Mouse (Mus musculus): ENCODE measurements at regions not wholly inside any gene's neighbourhood (a gene's known extent, or its start where the extent isn't known, plus 50 kb on each side); places are given as distances from the start of the nearest gene placed in this dataset.

DNA sequence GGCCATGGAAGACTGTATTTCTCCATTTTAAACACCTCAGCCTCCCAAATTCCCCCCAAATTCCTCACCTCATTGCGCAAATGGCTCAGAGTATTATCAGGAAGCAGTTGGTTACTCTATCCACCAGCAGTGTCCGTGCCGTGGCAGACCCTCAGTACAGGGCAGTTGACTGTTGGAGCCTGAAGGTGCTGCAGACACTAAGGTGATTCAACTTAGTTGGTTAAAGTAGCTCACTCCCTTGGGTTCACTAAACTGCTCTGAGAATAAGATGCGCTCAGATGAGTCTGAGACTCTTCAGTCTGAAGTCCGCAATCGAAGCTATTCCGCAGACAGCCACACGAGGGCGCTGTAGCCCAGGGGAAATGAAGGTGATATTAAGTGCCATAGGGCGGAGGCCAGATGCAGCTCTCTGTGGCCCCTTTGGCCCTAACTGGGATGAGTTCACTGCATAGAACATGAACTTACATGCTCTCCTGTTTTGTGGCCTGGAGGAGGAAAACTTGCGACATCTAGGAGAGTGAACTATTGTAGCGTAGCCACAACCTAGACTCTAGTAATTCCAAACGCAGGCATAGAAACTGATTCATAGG lies 62.9 kb downstream of the Amer3 start:
- DNase-seq (ENCODE audit: low spot score in 2 of 2) = peak; percentile 48 to 54

DNA sequence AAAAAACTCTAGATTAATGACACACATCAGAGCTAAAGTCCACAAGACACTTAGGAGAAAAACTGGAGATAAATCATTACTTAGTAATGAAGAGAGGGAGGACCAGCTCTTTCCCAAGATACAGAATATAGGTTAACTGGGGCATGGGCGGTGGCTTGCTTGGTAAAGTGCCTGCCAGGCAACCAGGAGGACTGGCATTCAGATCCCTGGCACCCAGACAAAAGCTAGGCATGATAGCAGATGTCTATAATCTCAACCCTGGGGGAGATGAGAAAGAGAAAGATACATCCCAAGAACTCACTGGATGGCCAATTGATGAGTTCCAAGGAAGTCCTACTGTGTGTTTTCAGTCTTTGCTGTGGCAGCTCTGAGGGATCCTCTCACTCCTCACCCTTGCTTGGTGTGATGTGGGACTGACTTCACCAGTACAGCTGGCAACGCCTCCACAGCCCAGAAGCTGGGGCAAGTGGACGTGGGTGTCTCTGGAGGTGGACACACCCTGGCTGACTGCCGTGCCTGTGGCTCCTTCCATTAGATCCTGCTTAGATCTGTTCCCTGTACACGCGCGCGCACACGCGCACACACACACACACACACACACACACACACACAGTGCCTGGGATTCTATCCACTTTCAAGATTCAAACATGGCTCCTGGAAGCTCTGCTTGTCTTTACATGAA lies 74.6 kb downstream of the Amer3 start:
- DNase-seq (ENCODE audit: low spot score in 2 of 2) = no peak

DNA sequence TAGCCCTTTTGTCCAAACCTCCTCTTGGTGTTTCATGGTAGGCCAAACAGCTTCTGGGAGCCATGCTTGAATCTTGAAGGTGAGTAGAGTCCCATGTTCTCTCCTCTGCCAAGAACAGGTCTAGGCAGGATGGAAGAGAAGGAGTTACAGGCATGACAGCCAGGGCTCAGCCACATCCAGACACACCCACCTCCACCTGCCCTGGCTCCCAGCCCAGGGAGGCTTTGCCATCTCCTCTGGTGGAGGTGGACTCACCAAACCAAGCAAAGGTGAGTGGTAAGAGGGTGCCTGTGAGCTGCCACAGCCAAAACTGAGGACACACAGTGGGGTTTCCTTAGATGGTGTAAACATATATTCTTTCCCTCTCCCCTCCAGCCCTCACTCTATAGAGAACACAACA lies 78.0 kb downstream of the Amer3 start:
- DNase-seq (ENCODE audit: low spot score in 2 of 2) = no peak

DNA sequence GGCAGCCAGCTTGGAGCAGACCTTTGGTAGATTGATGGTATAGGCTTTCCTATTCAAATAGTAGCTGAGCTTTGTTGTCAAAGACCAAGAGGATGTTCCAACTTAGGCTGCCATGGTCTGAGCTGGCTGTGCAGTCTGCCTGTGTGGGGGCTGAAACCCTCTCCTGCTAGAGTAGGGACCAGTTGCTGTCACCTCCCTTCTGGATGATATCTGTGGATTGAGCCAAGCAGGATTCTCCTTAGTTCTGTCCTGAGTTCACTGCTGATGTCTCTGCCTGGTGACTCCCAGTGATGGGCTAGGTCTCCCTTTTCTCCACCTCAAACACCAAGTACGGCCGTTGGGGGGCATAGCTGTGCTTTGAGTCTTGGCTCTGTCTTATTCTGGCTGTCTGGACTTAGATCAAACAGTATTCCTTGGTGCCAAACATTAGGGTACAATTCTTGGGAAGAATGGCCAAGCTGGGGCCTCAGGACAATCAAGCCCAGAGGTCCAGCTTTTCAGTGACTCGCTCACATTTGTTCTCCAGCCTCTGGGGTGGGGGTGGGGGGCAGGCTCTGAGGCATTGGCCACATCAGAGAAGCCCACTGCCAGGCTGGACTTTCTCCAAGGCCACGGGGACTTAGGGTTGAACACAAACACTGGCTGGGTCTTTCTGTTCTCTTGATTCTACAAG lies 84.6 kb downstream of the Amer3 start:
- no peak for DNase-seq (ENCODE audit: low spot score in 2 of 2)

DNA sequence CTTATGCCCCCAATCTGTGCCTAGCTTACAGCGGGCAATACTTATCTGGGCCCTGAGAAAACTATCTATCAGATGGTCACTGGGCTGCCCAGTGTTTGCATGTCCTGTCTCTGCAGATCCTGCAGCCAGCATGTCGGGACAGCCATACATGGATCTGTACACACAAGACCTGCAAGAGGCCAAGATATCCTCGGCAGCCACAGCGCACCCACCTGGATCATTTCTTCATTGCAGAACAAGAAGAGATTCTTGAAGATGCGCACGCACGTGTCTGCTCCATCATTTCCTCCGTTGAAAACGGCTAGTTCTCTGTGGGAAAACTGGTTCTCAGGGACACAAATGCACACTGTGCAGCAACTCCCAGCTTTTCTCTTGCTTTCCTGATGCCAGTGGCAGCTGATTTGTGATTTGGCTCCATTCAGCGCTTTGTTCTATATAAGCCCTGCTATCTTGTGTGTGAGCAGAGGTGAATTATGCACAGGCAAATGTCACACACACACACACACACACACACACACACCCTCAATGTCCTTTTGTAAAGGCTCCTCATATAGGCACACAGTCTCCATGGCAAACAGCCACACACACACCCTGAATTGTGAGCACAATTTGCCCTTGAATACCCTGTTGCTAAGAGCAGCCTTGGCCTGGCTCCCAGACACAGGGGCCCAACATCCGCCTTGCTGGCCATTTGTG lies 85.5 kb downstream of the Amer3 start:
- peak; percentile 18 to 19 for DNase-seq (ENCODE audit: low spot score in 2 of 2)

DNA sequence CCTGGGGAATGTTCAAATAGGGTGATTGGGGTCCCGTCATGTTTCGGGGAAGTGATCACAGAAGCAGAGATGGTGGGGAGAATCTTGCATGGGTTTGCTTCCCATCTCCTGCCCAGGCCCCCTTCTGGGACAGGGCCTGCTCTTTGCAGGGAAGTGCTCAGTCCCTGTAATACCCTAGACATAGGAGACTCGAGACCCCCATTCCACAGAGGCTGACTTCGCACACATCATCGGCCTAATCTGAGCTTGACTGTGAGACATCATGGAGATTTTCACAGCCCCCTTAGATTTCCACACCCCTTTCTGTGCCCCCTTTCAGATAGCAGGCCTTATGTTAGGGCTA lies 86.0 kb downstream of the Amer3 start:
- no peak for DNase-seq (ENCODE audit: low spot score in 2 of 2)

DNA sequence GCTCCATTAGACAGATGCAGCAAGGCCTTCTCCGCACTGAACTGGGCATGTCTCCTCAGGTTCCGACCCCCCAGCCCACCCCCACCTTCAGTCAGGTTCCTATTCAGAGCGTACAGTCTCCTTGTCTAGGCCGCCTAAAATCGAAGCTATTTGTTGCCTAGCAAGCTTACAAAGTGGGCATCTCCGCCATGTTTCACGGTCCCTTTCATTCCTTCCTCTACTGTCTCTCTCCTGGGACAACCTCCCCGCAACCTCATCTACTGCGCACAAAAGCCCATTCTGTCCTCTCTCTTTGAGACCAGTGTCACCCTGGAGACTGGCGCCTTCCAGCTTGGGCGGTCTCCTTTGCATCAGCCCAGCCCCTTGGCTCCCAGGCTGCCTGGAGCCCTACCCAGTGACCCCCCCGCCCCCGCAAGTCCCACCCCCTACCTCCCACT lies 86.8 kb downstream of the Amer3 start:
- DNase-seq (ENCODE audit: low spot score in 2 of 2) = no peak

DNA sequence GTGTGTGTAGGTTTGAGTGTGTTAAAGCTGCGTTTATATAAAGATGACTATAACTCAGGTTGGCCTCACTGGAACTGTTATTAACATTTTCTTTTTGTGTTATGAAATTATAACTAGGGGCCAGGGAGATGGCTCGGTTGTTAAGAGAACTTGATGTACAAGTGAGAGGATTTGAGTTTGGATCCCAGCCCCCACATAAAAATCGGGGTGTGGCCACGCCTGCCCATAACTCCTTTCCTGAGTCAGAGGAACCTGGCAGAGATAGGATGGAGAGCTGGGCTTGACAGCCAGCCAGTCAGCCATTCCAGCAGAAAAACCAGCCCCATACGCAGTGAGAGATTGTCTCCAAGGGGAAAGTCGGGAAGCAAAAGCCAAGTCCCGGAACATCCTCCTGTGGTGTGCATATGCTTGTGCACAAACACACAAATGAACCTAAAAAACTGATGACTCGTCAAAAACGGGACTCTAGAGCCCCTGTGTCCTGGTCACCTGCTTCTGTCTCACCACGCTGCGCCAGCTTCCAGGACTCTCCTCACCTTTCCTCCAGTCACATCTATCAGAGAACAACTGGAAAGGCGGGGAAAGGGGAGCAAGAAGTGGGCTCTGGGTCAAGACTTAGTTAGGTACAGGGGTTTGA lies 97.8 kb downstream of the Amer3 start:
- no peak for DNase-seq (ENCODE audit: low spot score in 2 of 2)

DNA sequence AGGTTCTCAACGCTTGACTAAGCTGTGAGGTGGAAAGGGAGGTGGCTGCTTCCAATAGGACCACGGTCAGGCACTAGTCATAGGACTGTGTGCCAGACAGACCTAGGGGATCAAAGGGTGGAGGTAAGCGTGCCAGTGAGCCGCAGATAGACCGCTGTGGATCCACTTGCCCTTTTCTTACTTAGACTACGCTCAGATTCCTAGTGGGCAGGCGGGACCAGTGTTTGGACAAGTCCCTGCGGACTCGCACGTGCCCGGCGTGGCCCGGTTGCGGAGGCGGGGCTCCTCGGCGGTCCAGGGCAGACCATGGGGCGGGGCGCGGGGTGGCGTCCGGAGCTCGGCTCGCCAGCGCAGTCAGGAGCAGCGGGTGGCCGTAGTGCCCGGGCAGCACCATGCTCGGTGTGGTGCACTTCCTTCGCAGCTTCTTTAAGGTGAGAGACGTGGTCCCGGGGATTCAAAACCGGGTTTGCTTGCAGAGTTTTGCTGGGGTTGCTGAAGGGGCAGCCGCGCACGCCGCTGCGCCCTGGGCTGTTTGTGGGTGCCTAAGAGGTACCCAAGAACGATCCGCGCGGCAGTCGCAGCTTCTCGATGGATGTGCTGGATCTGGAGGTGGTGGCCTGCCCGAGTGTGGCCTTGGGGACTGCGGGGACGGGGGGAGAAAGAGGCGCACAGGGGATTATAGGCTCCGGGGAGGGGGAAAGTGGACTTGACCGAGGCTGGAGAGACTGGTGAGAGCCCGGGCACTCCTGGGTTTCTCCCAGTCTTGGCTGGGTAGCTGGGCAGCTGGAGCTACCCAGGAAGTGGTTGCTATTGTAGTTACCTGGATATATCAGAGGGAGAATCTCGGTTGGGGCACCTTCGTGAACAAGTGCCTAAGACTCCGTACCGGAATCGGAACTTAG lies 98.6 kb downstream of the Amer3 start:
- DNase-seq (ENCODE audit: low spot score in 2 of 2) = peak in 1 of 2 experiments; percentile 28

DNA sequence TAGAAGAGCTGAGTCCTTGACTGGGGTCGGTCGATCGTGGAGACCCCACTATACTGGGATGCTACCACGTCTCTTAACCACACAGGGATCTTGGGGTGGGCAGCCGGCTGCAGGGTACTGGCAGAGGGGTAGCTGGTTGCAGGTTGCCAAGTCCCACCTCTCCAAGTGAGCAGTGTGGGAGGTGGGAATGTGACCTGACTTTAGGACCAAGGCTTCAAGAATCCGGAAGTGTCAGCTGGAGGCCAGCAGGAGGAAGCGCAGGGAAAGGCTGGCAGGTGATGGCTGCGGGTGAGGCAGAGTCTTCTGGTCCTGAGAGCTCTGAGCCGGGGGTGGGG lies 99.2 kb downstream of the Amer3 start:
- no peak for DNase-seq (ENCODE audit: low spot score in 2 of 2)

DNA sequence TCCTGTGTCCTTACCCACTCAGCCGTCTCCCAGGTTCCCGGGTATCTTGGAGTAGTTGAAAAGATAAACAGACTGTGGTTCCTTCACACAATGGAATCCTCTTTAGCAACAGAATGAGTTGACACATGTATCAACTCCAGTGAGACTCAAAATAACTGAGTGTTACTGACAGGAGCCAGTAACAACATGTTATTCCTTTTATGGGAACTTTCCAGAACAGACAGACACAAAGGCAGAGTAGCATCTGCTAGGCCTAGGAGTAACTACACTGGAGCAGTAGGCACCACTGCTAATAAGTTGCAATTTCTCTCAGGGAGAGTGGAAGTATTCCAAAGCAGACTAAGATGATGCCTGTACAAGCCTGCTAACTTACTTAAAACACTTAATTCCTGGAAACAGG lies 107.1 kb downstream of the Amer3 start:
- DNase-seq (ENCODE audit: low spot score in 2 of 2) = no peak

DNA sequence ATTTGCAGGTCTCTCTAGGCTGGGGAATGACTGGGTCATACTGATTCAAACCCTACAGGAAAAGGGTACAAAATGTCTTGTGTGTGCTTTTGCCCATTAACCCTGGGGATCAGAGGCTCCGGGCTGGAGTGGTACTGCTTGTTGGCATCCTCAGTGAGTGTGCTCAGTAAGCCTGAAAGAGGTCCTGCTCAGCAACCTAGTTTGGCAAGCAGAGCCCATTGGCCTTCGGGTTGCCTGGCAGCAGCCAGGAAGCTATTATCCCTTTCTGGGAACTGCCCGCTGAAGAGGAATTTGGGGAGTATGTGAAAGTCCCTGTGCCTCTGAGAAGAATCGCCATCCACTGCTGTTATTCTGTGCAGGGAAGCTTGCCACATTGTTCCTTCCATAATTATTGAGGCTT lies 117.1 kb downstream of the Amer3 start:
- no peak for DNase-seq (ENCODE audit: low spot score in 2 of 2)

DNA sequence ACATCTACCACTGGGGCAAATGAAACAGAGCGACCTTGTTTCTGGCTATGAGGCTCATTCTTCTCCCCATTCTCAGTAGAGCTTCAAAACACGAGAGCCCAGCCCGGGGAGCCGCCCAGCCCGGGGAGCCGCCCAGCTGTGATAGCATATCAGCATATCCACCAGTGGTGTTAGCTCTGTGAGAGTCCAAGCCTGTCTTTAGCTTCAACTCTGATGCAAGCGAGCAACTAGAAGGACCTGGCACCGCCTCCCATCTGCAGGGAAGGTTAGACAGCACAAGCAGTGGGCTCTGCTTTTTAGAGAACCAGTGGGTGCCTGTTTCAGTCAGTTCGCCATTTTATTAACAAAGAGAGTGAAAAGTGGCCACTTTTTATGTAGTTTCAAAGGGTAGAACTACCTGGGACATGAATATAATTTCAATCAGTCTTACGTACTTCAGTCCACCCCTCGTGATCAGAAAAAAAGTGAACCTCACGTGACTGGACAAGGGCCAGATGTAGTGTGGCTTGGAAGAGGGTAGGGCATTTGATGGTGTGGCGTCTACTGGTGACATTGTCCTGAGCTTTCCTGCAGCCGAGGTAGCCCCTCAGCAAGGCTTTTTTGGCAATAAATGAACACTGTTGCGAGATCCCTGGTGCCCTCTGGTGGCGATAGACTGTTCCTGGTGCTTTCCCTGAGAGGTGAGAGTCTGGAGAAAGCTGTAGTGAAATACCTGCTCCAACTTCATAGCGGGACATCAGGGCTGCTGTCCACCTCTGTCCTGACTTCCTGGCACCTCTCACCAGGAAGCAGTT lies 121.0 kb downstream of the Amer3 start:
- peak; percentile 35 to 38 for DNase-seq (ENCODE audit: low spot score in 2 of 2)

DNA sequence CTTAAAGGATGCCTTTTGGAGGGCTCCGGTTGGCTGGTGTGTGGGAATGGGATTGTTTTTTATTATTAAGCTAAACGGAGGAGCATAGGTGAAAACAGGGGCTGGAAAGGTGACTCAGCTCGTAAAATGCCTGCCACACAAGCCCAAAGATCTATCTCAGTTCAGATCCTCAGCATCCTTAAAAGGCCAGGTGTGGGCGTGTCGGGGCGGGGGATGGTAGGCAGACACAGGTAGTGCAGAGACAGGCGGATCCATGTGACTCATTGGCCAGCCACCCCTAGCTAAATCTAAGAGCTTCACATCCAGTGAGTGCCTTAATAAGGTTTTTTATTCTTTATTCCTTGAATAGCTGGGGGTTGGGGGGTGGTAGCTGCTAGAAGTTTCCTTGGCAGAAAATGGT lies 122.0 kb downstream of the Amer3 start:
- no peak for DNase-seq (ENCODE audit: low spot score in 2 of 2)

DNA sequence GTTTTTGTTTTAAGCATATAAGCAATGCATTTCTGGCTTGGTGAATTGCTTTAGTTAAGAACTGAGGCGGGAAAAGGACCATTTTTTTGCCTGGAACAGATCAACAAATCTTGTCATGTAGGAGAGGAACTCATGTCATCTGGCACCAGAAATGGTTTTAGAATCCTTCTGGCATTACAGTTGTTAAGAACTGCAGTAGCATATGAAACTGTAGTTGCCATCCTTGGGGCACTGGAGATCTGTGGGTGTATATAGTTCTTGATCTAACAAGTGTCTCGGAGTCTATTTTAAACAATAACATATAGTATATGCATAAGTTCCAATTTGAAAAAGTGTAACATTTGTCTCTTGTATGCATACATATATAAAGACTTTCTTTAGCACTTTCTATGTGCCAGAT lies 129.6 kb downstream of the Amer3 start:
- DNase-seq (ENCODE audit: low spot score in 2 of 2) = peak in 1 of 2 experiments; percentile 7

DNA sequence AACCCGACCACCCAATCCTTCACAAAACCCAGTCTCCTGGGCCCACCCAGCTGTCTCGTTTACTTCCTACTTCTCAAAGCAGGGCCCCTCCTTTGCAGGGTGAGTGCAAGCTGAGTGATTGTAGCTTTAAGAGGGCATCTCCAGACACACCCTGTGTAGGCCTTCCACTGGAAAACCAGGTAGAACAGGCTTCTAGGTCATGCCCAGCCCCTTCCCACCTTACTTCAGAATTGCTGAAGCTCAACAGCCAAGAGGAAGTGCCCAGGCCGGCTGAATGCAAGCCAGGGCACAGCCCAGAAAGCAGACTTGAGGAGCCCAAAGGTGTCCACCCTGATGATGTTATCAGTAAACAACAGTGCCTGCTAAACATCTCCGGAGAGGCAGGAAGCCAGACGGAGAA lies 120.2 kb downstream of the Fam168b start:
- no peak for DNase-seq (ENCODE audit: low spot score in 2 of 2)

DNA sequence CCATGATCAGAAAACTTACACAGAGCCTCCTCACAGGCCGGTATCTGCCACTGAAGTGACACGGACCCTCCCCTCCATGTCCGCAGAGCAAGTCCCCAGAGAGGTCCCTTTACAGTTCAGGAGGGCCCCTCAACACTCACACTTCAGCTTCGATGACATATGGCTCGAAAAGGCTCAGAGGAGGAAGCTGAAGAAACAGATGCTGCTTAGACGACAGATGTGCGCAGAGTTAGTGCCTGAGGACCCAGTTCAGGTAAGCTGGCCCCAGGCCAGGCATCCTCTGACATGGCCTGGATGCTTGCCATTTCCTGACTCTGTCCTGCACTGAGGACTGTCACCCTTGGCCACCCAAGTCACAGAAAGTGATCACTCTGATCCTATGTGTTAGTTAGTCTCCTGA lies 110.7 kb downstream of the Fam168b start:
- DNase-seq (ENCODE audit: low spot score in 2 of 2) = no peak

DNA sequence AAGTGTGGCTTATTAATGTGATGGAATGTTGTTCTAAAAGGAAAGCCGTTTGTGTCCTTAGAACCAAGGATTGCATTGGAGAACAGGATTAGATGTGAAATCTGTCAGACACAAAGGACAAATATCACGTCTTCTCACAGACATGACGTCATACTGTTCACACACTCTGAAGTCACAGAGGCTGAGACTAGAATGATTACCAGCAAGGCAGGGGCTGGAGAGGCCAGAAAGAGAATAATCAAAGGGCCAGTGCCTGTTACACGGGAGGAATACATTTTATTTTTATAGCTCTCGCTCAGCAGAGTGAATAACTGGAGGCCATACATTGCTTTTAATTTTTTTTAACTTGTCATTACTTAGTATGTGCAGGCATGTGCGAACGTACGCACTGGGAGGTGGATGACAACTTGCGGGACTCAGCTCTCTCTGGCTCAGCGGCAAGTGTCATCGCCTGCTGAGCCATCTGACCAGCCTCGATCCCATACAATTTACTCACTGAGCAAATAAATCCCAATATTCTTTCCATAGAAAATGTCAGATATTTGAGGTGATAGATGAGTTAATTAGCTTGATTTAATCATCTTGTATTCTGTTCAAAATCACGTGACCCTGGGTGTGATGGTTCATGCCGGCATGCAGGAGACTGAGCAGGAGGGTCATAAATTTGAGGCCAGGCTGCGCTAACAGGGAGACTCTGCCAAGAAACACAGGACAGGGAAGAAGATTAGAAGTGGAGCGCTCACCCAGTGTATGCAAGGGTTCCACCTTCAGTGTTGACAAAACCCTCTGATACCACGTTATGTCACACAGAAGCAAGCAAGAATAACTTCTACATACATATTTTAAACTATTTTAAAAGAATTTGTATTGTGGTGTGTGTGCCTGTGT lies 109.6 kb downstream of the Fam168b start:
- DNase-seq (ENCODE audit: low spot score in 2 of 2) = no peak

DNA sequence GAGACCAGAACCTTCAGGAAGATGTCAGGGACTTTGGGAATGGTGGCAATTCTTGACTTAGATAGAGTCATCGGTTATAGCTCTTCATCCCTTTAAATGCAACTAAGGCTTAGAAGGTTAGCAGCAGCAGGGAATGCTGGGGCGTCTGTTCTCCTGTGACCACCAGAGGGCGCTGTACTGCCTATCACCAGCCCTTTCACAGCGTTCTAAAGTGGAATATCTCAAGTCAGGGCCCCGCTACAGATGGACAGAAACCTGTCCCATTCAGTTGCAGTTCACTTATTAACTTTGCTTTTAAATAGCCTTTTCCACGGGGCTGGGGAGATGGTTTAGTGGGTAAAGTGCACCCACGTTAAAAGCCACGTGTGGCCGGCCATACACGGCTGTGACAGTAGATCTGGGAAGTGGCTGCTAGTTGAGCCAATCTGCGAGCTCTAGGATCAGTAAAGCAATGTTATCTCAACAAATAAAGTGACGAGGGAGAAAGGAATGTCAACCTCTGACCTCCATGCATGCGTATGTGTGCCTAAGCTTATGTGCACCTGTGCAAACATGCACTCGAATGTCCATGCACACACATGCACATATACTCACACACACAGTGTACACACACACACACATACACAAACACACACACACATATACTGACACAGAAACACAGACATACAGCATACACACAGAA lies 104.3 kb downstream of the Fam168b start:
- DNase-seq (ENCODE audit: low spot score in 2 of 2) = peak; percentile 70 to 71
